Mouse (Mus musculus) hindbrain, embryonic 13.5 days (tissue): ENCODE measurements around the gene Rundc1. TPM values are rescaled to one million over a fixed set of nuclear protein-coding genes. Genes with fewer than 3 reads are reported as not detected.
"Not testable (repeated sequence)": the region's sequence is repeated elsewhere in the genome, so short reads cannot be mapped to it uniquely, and the experiment has no call there.

ENCODE experiments used
- ATAC-seq: fragments of 200-750 bp; cut with Nextera tagmentation; 2 replicates; pipeline ENCODE4 v1.8.0; 2017; ENCODE audit warnings: moderate TSS enrichment; ENCODE audit not compliant: low FRiP score
- H3K27ac ChIP-seq: fragments of 300-500 bp; sonication (generic); 2 replicates; pipeline ENCODE4 v1.5.1; 2015; ENCODE audit warnings: inconsistent platforms, mild to moderate bottlenecking, moderate library complexity
- H3K27me3 ChIP-seq: fragments of 300-500 bp; sonication (generic); 2 replicates; pipeline ENCODE4 v1.6.1; 2015; ENCODE audit warnings: mild to moderate bottlenecking, inconsistent platforms
- H3K36me3 ChIP-seq: fragments of 300-500 bp; sonication (generic); 2 replicates; pipeline ENCODE4 v1.6.1; 2015; ENCODE audit warnings: mild to moderate bottlenecking, inconsistent platforms
- H3K4me1 ChIP-seq: fragments of 300-500 bp; sonication (generic); replicated peaks from 2 replicates; pipeline ENCODE4 v1.6.1; 2015; ENCODE audit warnings: inconsistent platforms
- H3K4me2 ChIP-seq: fragments of 300-500 bp; sonication (generic); 2 replicates; pipeline ENCODE4 v1.6.1; 2015; ENCODE audit warnings: inconsistent platforms, mild to moderate bottlenecking, moderate library complexity
- H3K4me3 ChIP-seq: fragments of 300-500 bp; sonication (generic); 2 replicates; pipeline ENCODE4 v1.5.1; 2015; ENCODE audit warnings: mild to moderate bottlenecking, inconsistent platforms
- H3K9ac ChIP-seq: fragments of 300-500 bp; sonication (generic); 2 replicates; pipeline ENCODE4 v1.6.1; 2015; ENCODE audit warnings: mild to moderate bottlenecking, inconsistent platforms
- H3K9me3 ChIP-seq: fragments of 300-500 bp; sonication (generic); 2 replicates; pipeline ENCODE4 v1.6.1; 2016; ENCODE audit warnings: inconsistent platforms
- WGBS: fragments of 180-500 bp; shearing (Covaris S2); methylation state at CpG from one replicate; pipeline ENCODE4 v1.1.7; 2015; 5-methylcytosine and 5-hydroxymethylcytosine counted together
- polyA plus RNA-seq: library from polyadenylated mRNA; unstranded; fragments of >200 nt; fragmentation: Nextera tagmentation; extraction: Ambion mirVana; gene quantifications from 2 replicates; pipeline ENCODE4 v1.2.1, GENCODE M21; 2015

Rundc1 gene
- polyA plus RNA-seq, 1 experiment from 2014 or later: 29.8 TPM

GRCm38 (mm10) chr11:101470206-101470605, 45.3 kb downstream of the Rundc1 start:
- peaks cover 59% of the 10 kb centered on the region for H3K4me1 ChIP-seq
- H3K27me3 ChIP-seq: no peaks in the 10 kb centered on the region
- H3K4me2 ChIP-seq: peak overlapping the region; percentile 32
- peak overlapping the region; percentile 19 for H3K4me3 ChIP-seq
- H3K9me3 ChIP-seq: no peaks in the 10 kb centered on the region
- peak overlapping the region; percentile 46 for H3K9ac ChIP-seq
- ATAC-seq: no peak
- H3K36me3 ChIP-seq: peaks cover 15% of the 10 kb centered on the region
- peak overlapping the region; percentile 3; the same call in 1 of the 2 replicates for H3K27ac ChIP-seq
- WGBS: 20% methylated on average over 7 of the region's 7 CpGs

- H3K27me3 ChIP-seq: no peaks in the 10 kb centered on the region
- H3K4me3 ChIP-seq: no peak overlapping the region
- no peaks in the 10 kb centered on the region for H3K9me3 ChIP-seq
- H3K4me1 ChIP-seq: peaks cover 51% of the 10 kb centered on the region
- ATAC-seq: no peak
- no peak overlapping the region for H3K4me2 ChIP-seq
- peaks cover 15% of the 10 kb centered on the region for H3K36me3 ChIP-seq
- no peak overlapping the region; the same call in 1 of the 2 replicates for H3K9ac ChIP-seq
- H3K27ac ChIP-seq: peak overlapping the region; percentile 72
- WGBS: 62% methylated on average over 3 of the region's 3 CpGs
Observed at GRCm38 (mm10) chr11:101471926-101472325, 47.0 kb downstream of the Rundc1 start.

GRCm38 (mm10) chr11:101472336-101472735, 47.5 kb downstream of the Rundc1 start:
- peaks cover 15% of the 10 kb centered on the region for H3K36me3 ChIP-seq
- H3K27me3 ChIP-seq: no peaks in the 10 kb centered on the region
- WGBS: 49% methylated on average over 7 of the region's 7 CpGs
- no peak overlapping the region; the same call in 1 of the 2 replicates for H3K9ac ChIP-seq
- peak overlapping the region; percentile 72 for H3K27ac ChIP-seq
- no peak overlapping the region for H3K4me2 ChIP-seq
- H3K9me3 ChIP-seq: no peaks in the 10 kb centered on the region
- ATAC-seq: no peak
- no peak overlapping the region for H3K4me3 ChIP-seq
- peaks cover 51% of the 10 kb centered on the region for H3K4me1 ChIP-seq

DNA sequence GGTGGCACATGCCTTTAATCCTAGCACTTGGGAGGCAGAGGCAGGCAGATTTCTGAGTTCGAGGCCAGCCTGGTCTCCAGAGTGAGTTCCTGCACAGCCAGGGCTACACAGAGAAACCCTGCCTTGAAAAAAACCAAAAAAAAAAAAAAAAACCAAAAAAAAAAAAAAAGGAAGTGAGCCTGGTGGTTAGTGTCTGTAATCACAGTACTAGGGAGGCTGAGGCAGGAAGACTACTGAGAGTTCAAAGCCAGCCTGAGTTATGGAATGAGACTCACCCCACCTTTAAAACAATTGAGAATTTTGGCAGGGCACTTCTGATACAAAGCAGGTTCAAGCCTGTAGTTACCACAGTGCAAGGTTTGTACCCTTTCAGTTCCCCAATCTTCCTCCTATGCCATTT, 48.8 kb downstream of the Rundc1 start:
- not testable (repeated sequence) for H3K4me3 ChIP-seq, H3K9ac ChIP-seq, H3K9me3 ChIP-seq, H3K27ac ChIP-seq, H3K4me2 ChIP-seq, H3K27me3 ChIP-seq, ATAC-seq
- WGBS: 91% methylated on average over 1 of the region's 1 CpGs
- Histone ChIP-seq H3K4me1 (peaks cover 52% of the 10 kb centered on the region), H3K36me3 (peaks cover 15% of the 10 kb centered on the region)

DNA sequence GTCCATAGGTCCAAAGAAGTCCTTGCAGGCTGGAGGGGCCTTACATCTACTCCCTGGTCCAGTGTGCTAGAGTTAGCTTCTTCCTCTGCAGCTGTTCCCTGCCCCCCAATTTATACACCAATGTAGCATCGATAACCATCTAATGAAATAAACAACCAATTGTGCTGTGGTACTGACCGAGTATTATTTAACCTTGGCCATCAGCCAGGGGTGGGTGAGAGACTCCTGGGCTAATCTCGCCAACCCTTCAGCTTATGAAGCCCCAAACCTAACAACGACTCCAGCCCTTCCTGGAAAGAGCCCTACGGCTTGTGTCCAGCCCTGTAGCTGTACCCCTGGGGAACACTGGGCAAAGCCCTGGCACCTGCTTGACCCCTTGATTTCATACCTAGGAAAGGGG, 49.4 kb downstream of the Rundc1 start:
- Histone ChIP-seq H3K4me1 (peaks cover 52% of the 10 kb centered on the region), H3K27ac (no peak overlapping the region), H3K4me2 (no peak overlapping the region), H3K27me3 (no peaks in the 10 kb centered on the region), H3K9ac (no peak overlapping the region), H3K9me3 (no peaks in the 10 kb centered on the region), H3K4me3 (no peak overlapping the region), H3K36me3 (peaks cover 15% of the 10 kb centered on the region)
- WGBS: 55% methylated on average over 5 of the region's 5 CpGs
- no peak for ATAC-seq

GRCm38 (mm10) chr11:101476361-101476760, 51.5 kb downstream of the Rundc1 start:
- H3K4me1 ChIP-seq: peaks cover 46% of the 10 kb centered on the region

GRCm38 (mm10) chr11:101477194-101477551, 52.3 kb downstream of the Rundc1 start:
- Histone ChIP-seq H3K27ac (peak overlapping the region; percentile 93), H3K4me1 (peaks cover 39% of the 10 kb centered on the region), H3K27me3 (no peaks in the 10 kb centered on the region), H3K9ac (no peak overlapping the region), H3K36me3 (no peaks in the 10 kb centered on the region), H3K9me3 (no peaks in the 10 kb centered on the region), H3K4me2 (peak overlapping the region; percentile 20; the same call in 1 of the 2 replicates), H3K4me3 (0 out of 2 replicates have a peak overlapping the region, but pooled peaks have one; percentile 3)
- 5% methylated on average over 4 of the region's 4 CpGs for WGBS
- ATAC-seq: peak; percentile 44; the same call in 1 of the 2 replicates

More at GRCm38 (mm10) chr11:101476361-101476760, 51.5 kb downstream of the Rundc1 start:
- not testable (repeated sequence) for H3K27ac ChIP-seq, H3K27me3 ChIP-seq, ATAC-seq, H3K9ac ChIP-seq, H3K9me3 ChIP-seq, H3K36me3 ChIP-seq, H3K4me3 ChIP-seq, H3K4me2 ChIP-seq
- 88% methylated on average over 4 of the region's 4 CpGs for WGBS

GRCm38 (mm10) chr11:101477552-101478211, 52.8 kb downstream of the Rundc1 start:
- H3K4me3 ChIP-seq: 0 out of 2 replicates have a peak overlapping the region, but pooled peaks have one; percentile 3
- H3K4me1 ChIP-seq: peaks cover 34% of the 10 kb centered on the region
- WGBS: 12% methylated on average over 10 of the region's 10 CpGs
- H3K4me2 ChIP-seq: peak overlapping the region; percentile 20
- no peak overlapping the region; the same call in 1 of the 2 replicates for H3K9ac ChIP-seq
- peak; percentile 83 for ATAC-seq
- H3K9me3 ChIP-seq: no peaks in the 10 kb centered on the region
- H3K27me3 ChIP-seq: no peaks in the 10 kb centered on the region
- no peaks in the 10 kb centered on the region for H3K36me3 ChIP-seq
- H3K27ac ChIP-seq: peak overlapping the region; percentile 93

- WGBS: 3% methylated on average over 18 of the region's 18 CpGs
- peaks cover 37% of the 10 kb centered on the region for H3K4me1 ChIP-seq
- peak overlapping the region; percentile 48 for H3K4me2 ChIP-seq
- H3K27ac ChIP-seq: peak overlapping the region; percentile 93
- H3K9ac ChIP-seq: peak overlapping the region; percentile 55
- peak overlapping the region; percentile 22 for H3K4me3 ChIP-seq
- ATAC-seq: peak; percentile 29
- H3K36me3 ChIP-seq: no peaks in the 10 kb centered on the region
- no peaks in the 10 kb centered on the region for H3K9me3 ChIP-seq
- H3K27me3 ChIP-seq: no peaks in the 10 kb centered on the region
Observed at GRCm38 (mm10) chr11:101479171-101479635, 54.3 kb downstream of the Rundc1 start.

- ATAC-seq: no peak
- Histone ChIP-seq H3K27ac (no peak overlapping the region), H3K27me3 (no peaks in the 10 kb centered on the region), H3K9ac (no peak overlapping the region), H3K9me3 (no peaks in the 10 kb centered on the region), H3K4me3 (no peak overlapping the region), H3K4me1 (peaks cover 37% of the 10 kb centered on the region), H3K36me3 (no peaks in the 10 kb centered on the region), H3K4me2 (no peak overlapping the region)
- WGBS: 57% methylated on average over 6 of the region's 6 CpGs
Observed at GRCm38 (mm10) chr11:101480912-101481311, 56.0 kb downstream of the Rundc1 start.

- Histone ChIP-seq H3K4me2 (no peak overlapping the region), H3K4me3 (no peak overlapping the region), H3K27ac (peak overlapping the region; percentile 66), H3K27me3 (no peaks in the 10 kb centered on the region), H3K4me1 (peaks cover 24% of the 10 kb centered on the region), H3K9me3 (no peaks in the 10 kb centered on the region), H3K36me3 (no peaks in the 10 kb centered on the region), H3K9ac (no peak overlapping the region)
- 18% methylated on average over 3 of the region's 3 CpGs for WGBS
- ATAC-seq: no peak
Observed at GRCm38 (mm10) chr11:101483804-101484203, 58.9 kb downstream of the Rundc1 start.

DNA sequence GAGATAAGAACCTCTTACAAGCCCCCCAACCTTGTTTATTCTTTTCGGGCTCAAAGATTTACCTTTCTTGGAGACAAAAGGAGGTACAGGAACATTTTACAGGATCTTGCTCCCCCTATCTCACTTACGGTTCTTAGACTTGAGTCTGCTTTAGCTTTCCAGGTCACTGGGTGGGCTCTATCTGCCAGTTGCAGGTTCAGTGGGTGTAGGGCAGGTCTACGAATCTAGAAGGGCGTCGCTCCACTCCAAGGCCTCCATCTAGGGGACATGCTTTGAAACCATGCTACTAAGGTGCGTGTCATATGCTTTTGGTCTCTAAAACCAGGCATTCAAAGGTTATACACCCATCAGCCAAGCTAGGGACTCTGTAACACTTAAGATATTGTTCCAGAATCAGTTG, 59.4 kb downstream of the Rundc1 start:
- no peak overlapping the region for H3K9ac ChIP-seq
- whole genome bisulfite sequencing: 66% methylated on average over 6 of the region's 6 CpGs
- no peak overlapping the region; the same call in 1 of the 2 replicates for H3K27ac ChIP-seq
- ATAC-seq: no peak
- H3K27me3 ChIP-seq: no peaks in the 10 kb centered on the region
- no peak overlapping the region for H3K4me2 ChIP-seq
- H3K36me3 ChIP-seq: no peaks in the 10 kb centered on the region
- no peaks in the 10 kb centered on the region for H3K9me3 ChIP-seq
- H3K4me3 ChIP-seq: no peak overlapping the region
- peaks cover 20% of the 10 kb centered on the region for H3K4me1 ChIP-seq

DNA sequence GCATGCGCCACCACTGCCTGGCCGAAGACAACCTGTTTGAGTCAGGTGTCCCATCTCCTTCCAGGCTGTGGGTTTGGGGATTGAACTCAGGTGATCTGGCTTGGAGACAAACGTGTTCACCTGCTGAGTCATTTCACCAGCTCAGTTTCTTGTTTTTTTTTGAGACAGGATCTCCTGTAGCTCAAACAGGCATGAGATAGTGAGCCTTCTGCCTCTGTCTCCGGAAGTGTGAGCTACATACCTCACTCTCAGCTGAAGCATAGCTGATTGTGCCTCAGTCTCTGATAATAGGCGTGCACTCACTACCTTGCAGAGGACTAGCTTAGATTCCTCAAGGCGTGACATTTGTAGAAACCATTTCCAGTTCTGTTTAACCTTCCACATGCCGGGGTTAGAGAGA, 59.9 kb downstream of the Rundc1 start:
- Histone ChIP-seq H3K4me3 (no peak overlapping the region), H3K27me3 (no peaks in the 10 kb centered on the region), H3K4me1 (peaks cover 14% of the 10 kb centered on the region), H3K9ac (no peak overlapping the region), H3K27ac (no peak overlapping the region; the same call in 1 of the 2 replicates), H3K36me3 (no peaks in the 10 kb centered on the region), H3K9me3 (no peaks in the 10 kb centered on the region), H3K4me2 (no peak overlapping the region)
- WGBS: 90% methylated on average over 7 of the region's 7 CpGs
- no peak for ATAC-seq
